Mouse (Mus musculus): ENCODE results near the gene Medag.
A peak's percentile ranks its signal among the peaks of the same experiment; 100 is the strongest.

Gene Medag

DNA sequence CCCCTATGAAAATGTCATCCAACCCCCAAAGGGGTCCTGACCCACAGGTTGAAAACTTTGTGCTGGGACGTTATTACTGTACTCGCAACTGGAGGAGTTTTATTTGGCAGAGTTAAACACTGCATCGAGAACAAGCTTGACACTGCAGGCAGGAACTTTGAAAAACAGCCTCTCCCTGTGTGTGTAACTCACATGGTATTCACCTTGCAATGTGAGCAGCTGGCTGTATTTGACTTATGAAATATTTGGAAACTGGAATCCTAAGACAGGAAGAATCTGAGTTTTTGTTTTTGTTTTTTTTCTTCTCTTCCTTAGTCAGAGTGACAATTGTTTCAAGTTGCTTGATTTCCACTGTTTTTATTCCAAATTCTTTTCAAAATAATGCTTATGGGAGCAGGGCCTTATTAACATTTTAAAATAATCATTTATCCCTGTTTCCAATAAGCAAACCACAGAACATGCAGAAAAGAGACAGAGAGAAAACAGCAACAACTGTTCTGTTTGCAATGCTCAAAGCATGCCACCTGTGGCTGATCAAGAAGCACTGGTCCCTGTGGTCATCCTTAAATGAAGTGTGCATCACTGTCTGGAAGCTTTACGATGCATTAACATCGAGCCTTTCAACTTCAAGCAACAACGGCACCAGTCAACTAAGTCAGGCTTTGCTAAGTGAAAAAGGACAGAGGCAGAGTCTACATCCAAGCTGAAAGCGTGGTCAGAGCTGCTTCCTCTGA, 26.2 kb upstream of the Medag start:
- no peak for DNase-seq (ENCODE audit: low spot score in 2 of 2)

DNA sequence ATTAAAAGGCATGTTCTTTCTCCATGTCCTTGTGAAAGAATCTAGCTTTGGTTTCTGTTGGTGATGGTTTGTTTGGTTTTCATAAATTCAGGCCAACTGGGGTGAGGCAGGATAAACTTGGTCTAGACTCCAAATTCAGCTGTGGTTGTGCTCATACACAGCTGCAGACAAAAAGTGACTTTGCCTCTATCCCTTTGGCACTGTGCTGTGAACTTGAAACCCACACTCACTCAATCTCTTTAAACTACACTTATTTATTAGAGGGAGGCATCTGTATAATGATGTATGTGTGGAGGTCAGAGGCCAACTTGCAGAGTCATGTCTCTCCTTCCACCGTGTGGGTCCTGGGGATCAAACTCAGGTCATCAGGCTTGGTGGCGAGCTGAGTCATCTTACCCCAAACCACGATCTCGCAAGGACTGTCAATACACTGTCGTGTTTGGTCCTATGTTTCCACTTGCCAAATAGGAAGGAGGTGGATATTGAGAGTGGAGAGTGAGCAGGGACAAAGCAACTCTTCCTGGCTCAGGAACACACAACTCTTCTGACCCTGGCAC, 25.2 kb upstream of the Medag start:
- no peak for DNase-seq (ENCODE audit: low spot score in 2 of 2)

DNA sequence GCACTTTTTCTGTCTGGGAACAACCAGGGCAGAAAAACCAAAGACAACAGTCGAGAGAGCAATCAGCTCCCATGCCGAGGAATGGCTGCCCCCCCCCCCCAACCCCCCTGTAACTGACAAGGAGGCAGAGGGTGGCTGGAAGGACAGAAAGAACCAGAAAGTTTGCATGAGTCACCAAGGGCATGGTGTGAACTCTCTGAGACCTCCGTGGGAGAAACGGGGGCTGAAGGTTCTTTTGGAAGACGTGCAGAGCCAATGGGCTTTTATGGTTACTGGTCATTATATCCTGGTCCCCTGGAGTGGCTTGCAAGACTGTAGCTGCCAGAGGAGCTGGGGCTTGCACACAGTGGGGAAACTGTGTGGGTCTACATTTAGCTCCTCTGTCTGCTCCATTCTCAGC, 22.6 kb upstream of the Medag start:
- peak in 1 of 2 experiments; percentile 41 for DNase-seq (ENCODE audit: low spot score in 2 of 2)

DNA sequence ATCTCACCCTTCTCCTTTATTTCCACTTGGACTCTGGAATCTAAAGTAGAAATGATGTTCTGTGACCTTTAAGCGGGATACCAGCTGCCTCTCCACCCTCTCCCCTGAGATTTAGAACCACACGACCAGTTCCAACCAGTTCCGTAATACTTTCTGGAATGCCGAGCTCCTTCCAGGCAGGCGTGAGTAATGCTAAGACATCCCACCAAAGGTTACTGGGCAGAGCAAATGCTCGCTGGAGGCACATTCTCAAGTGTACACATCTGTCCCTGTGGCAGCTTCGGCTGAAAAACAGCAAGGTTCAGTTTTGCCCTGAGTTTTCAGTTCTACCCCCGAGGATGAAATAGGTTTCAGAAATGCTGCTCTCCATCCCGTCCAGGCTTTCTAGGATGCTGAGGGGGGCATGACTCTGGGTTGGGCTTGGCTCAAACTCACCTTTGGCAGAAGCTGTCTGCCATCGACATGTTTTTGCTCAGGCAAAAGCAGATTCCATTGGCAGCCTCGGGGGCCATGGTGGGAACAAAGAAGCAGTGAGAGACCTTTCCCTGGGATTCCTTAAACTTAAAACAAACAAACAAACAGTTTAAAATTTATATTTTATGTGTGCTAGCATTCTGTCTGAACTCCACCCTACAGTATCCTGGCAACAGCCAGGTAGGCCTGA, 21.9 kb upstream of the Medag start:
- DNase-seq (ENCODE audit: low spot score in 2 of 2) = peak; percentile 86

DNA sequence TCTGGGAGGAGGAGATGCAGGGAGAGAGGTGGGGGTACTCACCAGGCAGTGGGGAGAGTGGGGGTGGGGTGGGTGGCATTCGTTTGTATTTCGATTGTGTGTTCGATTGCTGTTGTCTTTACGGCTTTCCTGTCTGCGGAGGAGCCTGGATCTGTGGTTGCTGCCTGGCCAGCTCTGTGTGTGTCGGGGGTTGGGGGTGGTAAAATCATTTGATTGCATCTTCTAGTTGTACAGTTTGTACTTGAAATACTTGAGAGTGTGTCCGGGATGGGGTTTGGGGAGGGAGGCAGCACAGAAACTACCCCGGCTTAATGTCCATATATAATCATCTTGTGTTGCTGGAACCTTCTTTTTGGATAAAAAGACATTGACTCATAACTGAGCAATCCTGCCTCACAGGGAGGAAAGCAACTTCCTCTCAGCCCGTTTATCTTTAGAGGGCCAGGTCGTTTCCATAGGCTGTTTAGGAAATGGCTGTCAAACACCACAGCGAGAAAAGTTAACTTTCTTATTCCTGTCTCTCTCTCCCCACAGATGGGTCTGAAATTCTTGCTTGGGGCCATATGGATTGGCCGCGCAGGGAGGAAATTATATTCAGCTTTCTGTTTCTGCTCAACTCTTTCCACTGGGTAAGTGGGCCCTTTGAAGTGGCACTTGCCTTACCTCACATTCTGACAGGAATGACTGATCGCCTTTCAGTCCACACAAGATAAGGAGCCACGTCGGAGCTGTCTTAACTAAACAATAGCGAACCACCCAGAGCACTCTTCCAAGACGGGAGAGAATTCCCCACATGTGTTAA, 19.8 kb upstream of the Medag start:
- DNase-seq (ENCODE audit: low spot score in 2 of 2) = no peak

DNA sequence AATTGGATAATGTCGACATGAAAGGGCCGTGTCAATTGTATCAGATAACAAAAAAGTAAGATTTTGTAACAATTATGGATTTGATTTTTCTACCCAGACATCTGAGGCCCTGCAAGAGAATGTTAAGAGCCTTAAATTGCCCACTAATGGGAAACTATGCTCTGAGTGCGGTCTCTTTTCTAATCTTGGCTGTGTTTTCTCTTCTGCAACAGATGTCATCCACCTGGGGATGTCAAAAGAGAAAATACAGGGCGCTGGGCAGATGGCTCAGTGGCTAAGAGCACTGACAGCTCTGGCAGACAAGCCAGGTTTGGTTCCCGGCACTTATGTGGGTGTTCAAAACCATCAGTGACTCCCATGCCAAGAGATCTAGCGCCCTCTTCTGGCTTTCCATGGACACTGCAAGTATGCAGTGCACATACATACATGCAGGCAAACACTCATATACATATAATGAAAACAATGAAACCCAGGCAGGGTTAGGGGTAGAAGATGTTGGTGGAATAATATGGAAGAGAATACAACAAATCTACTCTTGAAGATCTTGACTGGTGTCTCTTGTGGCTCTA, 19.0 kb upstream of the Medag start:
- no peak for DNase-seq (ENCODE audit: low spot score in 2 of 2)

DNA sequence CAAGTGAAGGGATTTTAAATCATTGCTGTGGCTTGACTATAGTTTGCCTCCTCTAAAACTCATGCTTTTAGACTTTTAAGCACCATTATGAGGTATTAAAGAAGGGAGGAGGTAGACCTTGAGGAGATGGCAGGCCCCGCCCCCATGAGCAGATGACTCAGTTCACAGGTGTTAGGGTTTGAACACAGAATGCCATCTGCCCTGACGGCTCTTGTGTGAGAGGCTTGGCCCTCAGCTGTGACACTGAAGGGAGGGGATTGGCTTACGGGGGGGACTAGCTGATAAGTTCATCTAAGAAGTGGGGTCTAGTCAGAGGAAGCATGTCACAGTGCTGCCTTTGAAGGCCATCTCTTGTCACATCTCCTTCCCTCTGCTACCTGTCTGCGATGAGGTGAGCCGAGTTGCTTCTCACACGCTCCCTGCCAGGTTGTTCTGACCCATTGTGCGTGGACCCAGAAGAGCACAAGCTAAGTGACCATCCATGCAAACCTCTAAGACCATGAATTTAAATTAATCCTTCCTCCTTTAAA, 10.0 kb upstream of the Medag start:
- no peak for DNase-seq (ENCODE audit: low spot score in 2 of 2)

DNA sequence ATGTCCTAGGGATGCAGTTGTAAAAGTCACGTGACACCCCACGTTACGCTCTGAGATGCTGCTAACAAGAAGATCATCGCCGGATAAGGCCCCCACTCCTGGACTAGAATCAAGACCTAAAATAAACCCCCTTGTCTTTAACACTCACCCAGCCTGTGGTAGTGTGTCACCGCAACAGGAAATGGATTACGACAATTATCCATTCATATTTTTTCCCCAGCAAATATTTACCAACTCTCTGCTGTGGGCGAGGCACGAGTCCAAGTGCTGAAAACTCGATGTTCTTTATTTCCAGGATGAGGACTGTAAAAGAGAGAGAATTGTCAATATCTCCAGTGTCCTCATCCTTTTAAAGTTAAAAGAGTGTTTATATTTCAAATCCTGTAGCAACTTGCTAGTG, 9.5 kb upstream of the Medag start:
- no peak for DNase-seq (ENCODE audit: low spot score in 2 of 2)

DNA sequence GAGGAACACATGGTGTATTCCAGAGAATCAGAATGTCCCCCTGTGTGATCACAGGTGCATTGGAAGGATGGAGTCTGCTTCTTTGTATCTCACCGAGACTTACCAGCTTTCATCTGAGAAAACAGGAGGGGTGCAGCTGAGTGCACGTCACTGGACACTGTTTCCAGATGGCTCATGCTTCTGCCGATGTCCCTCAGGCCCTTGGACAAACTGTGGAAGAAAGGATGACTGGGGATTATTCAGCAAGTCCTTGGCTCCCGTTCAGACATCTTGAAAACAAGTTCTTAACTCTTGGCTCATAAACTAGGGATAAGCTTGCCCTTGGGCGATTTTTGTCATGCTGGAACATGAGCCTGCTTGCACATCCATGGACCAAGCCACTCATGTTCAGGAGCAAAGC, 8.2 kb upstream of the Medag start:
- DNase-seq (ENCODE audit: low spot score in 2 of 2) = peak; percentile 86 to 87

DNA sequence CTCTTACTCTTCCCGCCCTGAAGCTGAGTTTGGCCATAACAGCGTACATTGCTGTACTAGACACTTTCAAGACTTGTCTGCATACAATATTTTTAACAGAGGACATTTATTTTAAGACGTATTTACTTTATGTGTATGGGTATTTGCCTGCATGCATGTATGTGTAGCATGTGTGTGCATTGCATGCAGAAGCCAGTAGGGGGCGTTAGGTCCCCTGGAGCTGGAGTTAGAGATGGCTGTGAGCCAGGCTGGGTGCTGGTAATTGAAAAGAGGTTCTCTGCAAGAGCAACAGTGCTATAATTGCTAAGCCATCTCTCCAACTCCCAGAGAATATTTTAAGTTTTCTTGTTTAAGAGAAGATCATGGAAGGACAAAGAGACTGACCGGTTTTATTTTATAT, 6.8 kb upstream of the Medag start:
- DNase-seq (ENCODE audit: low spot score in 2 of 2) = no peak

DNA sequence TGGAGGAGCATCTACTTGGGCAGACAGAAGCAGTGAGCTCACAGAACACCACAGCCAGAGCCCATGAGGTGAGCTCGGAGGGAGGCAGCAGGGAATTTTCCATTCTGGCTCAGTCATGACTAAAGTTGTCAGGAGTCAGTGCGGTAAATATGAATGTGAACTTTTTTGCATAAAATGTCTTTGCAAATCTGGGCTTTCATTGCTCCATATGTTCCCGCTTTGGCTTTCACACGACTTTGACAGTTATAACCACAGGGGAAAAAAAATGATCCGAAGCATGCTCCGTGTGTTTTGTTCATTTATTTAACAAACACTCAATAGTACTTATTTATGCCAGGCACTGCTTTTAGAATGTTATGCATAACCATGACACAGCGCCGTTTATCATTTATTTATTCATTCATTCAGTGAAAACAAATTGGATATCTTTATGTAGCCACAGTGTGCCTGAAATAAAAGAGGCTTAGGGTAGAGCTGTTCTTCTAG, 4.7 kb upstream of the Medag start:
- DNase-seq (ENCODE audit: low spot score in 2 of 2) = no peak

DNA sequence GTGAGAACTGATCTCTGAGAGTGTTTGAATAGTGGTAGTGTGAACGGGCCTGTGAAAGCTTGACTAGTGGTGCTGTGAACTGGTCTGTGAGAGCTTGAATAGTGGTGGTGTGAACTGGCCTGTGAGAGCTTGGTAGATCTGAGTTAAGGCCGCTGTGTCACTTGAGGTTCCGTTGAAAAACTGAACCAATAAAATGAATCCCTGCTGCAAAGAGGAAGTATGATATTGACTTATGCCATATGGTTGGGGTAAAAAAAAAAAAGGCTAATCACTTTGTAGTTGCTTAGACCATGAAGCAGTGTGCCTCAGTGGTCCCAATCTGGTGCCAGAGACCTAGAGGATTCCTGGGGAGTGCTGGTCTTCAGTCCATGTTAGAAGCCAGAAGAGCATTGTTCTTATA, 2.0 kb upstream of the Medag start:
- DNase-seq (ENCODE audit: low spot score in 2 of 2) = no peak

DNA sequence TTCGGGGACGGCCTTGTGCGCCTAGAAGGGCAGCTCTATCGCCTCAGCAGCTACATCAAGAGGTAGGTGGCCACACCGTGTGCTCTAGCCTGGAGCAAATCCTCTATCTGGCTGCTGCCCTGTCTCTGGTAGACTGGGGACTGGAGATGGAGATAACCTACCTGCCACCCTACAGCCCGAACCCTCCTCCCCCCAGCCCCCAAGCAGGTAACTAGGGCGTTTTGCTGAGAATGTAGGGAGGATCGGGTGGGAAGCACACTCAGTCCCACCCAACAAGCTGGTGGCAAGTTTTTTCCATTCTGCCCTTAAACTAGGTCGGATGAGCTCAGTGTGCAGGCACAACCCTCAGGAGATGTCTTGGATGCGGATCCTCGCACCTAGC, 636 bp downstream of the Medag start:
- no peak for DNase-seq (ENCODE audit: low spot score in 2 of 2)

DNA sequence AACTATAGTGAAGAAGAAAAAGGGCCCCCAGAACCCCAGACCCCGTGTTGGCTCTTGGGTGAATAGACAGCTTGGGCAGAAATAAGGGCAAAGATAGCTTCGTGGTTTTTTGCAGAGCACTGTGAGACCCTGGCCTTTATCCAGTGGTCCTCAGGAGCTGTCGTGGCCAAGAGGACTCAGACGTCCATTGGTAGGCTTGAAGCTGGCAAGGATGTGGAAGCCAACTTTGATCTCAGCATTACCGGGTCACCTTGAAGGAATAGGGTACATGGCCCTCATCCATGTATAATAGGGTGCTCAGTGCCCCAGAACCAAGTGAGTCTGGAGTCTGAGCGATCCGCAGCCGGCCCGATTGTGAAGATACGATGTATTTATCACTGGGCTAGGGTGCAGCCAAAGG, 1.1 kb downstream of the Medag start:
- no peak for DNase-seq (ENCODE audit: low spot score in 2 of 2)

DNA sequence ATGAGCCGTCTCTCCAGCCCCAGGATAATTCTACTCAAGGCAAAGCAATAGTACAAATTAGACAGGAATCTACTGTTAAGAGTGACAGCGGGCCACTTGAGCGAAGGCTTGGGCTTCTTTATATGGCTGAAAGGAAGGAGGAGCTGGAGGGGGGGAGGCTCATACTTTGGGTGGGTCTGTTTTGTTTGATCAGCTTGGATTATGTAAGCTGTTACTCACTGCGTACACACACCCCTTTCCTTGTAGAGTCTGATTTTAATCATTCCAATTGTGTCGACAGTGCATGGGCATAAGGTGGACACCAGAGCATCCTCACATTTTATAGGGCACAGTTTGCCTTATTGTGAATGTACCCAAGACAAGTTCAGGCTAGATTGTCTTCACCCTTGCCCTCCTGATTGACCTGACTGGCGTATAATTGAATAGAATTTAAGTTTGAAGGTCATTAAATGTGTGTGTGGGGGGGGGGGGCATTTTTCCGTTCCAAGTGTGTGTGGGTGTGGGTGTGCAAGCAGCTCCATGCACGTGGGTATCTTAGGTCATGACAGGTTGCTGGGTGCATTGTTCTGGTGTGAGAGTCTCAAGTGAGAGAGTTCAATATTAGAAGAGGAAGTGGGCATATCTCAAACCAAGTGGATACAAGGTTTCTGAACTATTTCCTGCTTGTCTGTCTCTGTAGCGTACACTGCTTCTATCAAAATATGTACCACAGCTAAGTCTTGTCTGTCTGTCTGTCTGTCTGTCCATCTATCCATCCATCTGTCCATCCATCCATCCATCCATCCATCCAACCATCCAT, 3.0 kb downstream of the Medag start:
- no peak for DNase-seq (ENCODE audit: low spot score in 2 of 2)

DNA sequence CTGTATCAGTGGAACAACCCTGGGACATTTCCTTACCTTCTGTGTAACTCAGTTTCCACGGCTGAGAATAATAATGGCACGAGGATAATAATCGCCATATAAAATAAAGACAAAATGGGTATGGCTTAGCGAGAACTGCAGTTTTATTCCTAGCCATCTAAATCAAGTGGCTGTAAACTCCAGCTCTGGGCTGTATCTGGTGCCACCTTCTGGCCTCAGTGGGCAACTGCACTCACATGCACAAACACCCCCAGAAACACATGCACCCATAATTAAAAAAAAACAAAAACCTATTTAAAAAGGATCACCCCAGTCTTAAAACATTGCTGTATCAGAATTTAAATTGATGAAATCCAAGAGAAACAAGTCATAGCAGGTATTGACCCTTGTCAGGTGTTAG, 5.8 kb downstream of the Medag start:
- DNase-seq (ENCODE audit: low spot score in 2 of 2) = no peak

DNA sequence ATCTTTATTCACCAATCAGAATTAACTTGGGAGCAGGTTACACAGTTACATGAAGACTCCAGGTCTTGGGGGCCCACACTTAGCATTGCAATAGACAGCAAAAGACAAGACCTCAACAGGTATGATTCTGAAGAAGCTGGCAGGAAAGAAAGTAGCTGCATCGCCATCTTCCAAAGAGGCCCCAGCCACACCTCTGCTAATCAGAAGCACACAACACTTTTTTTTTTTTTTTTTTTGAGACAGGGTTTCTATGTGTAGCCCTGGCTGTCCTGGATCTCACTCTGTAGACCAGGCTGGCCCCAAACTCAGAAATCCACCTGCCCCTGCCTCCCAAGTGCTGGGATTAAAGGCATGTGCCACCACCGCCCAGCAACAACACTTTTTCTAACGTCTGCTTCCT, 15.0 kb downstream of the Medag start:
- no peak for DNase-seq (ENCODE audit: low spot score in 2 of 2)

DNA sequence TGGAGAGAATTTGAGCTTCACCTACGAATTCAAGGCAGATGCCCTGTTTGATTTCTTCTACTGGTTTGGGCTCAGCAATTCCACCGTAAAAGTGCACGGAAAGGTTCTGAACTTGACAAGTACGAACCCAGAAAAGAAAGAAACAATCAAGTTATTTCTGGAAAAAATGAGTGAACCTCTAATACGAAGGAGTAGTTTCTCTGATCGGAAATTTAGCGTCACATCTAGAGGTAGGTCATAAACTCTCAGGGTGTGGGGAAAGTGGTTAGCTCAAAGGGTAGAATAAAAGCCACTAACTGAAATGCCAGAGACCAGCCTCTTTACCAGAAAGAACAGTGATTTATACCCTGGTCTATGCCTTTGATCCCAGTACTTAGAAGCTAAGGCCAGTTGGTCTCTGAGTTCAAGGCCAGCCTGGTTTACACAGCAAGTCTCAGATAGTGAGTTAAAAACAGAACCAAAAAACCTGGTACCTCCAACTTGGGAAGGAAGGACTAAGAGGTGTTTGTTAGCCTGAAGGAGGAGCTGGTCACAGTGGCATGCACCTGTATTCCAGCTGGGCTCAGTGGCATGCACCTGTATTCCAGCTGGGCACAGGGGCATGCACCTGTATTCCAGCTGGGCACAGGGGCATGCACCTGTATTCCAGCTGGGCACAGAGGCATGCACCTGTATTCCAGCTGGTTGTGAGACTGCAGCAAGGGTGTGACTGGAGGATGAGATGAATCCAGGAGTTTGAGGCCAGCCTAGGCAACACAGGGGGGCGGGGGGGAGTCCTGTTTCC, 15.9 kb downstream of the Medag start:
- DNase-seq (ENCODE audit: low spot score in 2 of 2) = no peak

DNA sequence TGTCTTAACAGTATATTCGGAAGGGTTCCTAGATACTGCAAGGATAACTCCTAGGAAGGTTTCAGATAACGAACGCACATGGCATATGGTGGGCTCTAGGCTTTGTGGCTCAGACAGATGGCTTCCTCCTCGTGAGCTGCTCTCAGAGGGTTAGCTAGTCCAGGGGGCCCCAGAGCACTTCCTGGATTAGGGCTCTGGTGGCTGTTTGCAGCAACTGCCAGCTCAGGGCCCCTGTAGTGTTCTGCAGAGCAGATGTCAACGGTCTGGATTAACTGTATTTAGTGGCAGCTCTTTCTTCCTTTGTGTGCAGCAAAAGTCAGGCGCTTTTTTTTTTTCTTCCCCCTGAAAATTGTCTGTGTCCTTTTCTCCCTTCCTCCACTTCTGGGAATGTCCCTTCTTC, 16.8 kb downstream of the Medag start:
- no peak for DNase-seq (ENCODE audit: low spot score in 2 of 2)

DNA sequence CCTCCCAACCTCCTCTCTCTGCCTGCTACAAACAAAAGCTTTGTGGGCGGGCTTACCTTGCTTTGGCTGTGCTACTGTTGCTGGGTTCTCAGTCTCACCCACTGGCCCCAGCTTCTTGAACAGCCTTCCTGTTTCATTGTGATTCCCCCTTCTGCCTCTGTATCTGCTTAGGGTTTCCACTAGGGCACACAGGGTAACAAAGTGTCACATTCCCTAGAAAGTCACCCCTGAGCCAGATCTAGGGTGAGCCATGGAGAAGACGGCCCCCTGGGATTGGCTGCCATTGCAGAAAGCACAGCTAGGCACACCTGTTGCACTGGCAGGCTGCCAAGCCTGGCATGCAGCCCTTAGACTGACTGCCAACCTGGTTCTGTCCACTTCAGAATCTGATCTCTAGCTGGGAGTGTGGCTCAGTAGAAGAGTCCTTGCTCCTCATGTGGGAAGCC, 17.3 kb downstream of the Medag start:
- DNase-seq (ENCODE audit: low spot score in 2 of 2) = peak; percentile 29 to 46
